Comparison of ENCODE assay signal across 8 mouse cellular contexts in the genomic region with DNA sequence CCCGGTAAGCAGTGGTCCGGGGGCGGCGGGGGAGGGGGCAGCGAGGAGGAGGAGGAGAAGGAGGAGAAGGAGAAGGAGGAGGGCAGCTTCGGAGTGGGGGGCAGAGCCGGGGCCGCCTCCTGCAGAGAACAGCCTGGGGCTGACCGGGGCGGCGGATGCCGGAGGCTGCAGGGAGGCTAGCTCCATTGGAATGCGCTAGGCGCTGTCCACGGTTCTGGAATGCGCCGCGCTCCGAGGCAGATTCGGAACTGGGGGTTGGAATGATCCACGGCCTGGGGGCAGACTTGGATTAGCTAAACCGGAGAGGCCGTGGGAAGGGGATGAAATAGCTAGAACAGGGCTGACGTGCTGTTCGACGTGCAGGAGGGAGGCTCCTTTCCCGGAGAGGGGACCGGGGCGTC. TPM values are rescaled to one million over a fixed set of nuclear protein-coding genes. Genes with fewer than 3 reads are reported as not detected.
A peak's percentile ranks its signal among the peaks of the same experiment; 100 is the strongest.
DNase-seq lines count a peak whose midpoint lies in the region; ATAC-seq and TF ChIP-seq lines count a peak whose summit lies in the region.

No protein-coding gene starts in this region.

- H3K9ac ChIP-seq in hindbrain, embryonic 15.5 days: peak overlapping the region; percentile 64
- H3K9ac ChIP-seq in stomach, embryonic 15.5 days: no peak overlapping the region

- no peak for TF ChIP-seq CTCF in Patski (IDR thresholded peaks at IDR 0.05)

- H3K36me3 ChIP-seq in hindbrain, embryonic 15.5 days: no peaks in the 10 kb centered on the region
- H3K36me3 ChIP-seq in stomach, embryonic 15.5 days: no peaks in the 10 kb centered on the region

- peaks cover 40% of the 10 kb centered on the region for H3K27me3 ChIP-seq in Patski
- H3K27me3 ChIP-seq in hindbrain, embryonic 15.5 days: peaks cover 20% of the 10 kb centered on the region
- peaks cover 70% of the 10 kb centered on the region for H3K27me3 ChIP-seq in stomach, embryonic 15.5 days (replicated peaks)

- H3K4me3 ChIP-seq in hindbrain, embryonic 15.5 days: peak overlapping the region; percentile 65
- peak overlapping the region; percentile 31 for H3K4me3 ChIP-seq in stomach, embryonic 15.5 days (replicated peaks)

- POLR2A ChIA-PET in Patski (lab: Charles Lee): interaction anchor here (0.6 kb wide), 1 partner anchor 65 kb away, joined by 5 read pairs; no protein-coding TSS in a partner anchor

- H3K27ac ChIP-seq in hindbrain, embryonic 15.5 days (replicated peaks): peak overlapping the region; percentile 92
- H3K27ac ChIP-seq in stomach, embryonic 15.5 days: no peak overlapping the region

- in situ Hi-C loops in Patski (cut with MboI; ENCODE audit: low pct_unique_long_range_greater_than_20kb): no loop called here

- ATAC-seq in Patski: peak; percentile 14
- ATAC-seq in hindbrain, embryonic 15.5 days (ENCODE audit: low FRiP score, low read depth): no peak; the same call in 1 of the 2 replicates
- peak; percentile 71 for ATAC-seq in megakaryocyte-erythroid progenitor cell, adult 5-6 weeks (replicated peaks; ENCODE audit: low FRiP score, low TSS enrichment, poor library complexity, severe bottlenecking)
- ATAC-seq in stomach, embryonic 15.5 days (ENCODE audit: insufficient read depth, low FRiP score, low read depth): peak; percentile 63; the same call in 1 of the 2 replicates
- no peak for ATAC-seq in monocyte, adult 5-6 weeks (replicated peaks; ENCODE audit: insufficient number of reproducible peaks, low FRiP score, low TSS enrichment, poor library complexity, severe bottlenecking)

- intact Hi-C loops in left cerebral cortex, postnatal 25 days (cut with DNase I): loop anchor here (1.0 to 2.0 kb wide), 4 partner anchors 26 to 320 kb away; partner anchors contain the start of gene Ncoa5

- under 1% methylated on average over 29 of the region's 29 CpGs for WGBS in hindbrain, embryonic 15.5 days
- 1% methylated on average over 28 of the region's 29 CpGs for WGBS in stomach, embryonic 15.5 days

- H3K4me1 ChIP-seq in hindbrain, embryonic 15.5 days (replicated peaks): peaks cover 79% of the 10 kb centered on the region
- peaks cover 11% of the 10 kb centered on the region for H3K4me1 ChIP-seq in stomach, embryonic 15.5 days

- no peak for DNase-seq in Patski (ENCODE audit: low read depth, low spot score)
- DNase-seq in c-Kit-positive CD71-positive TER-119-negative erythroid progenitor cells, embryonic 14.5 days (ENCODE audit: low read depth): peak; percentile 29
- peak; percentile 58 to 64 for DNase-seq in frontal cortex, postnatal 36 days (ENCODE audit: low spot score in 2 of 2)
- peak; percentile 54 to 56 for DNase-seq in left cerebral cortex, postnatal 25 days (ENCODE audit: low spot score in 2 of 2)

- peak overlapping the region; percentile 86 for H3K4me2 ChIP-seq in hindbrain, embryonic 15.5 days
- H3K4me2 ChIP-seq in stomach, embryonic 15.5 days: peak overlapping the region; percentile 63

- CTCF ChIA-PET in Patski (lab: Charles Lee): no interaction called here

- H3K9me3 ChIP-seq in hindbrain, embryonic 15.5 days: no peaks in the 10 kb centered on the region
- no peaks in the 10 kb centered on the region for H3K9me3 ChIP-seq in stomach, embryonic 15.5 days

RNA-seq across cellular contexts. Expression of gene Slc12a5, which starts 7.8 kb away (rescaled TPM):
- polyA plus RNA-seq in Patski (2021): 3.9 TPM
- 55.2 and 60.5 TPM in 2 replicates for polyA plus RNA-seq in hindbrain, embryonic 15.5 days (2015; fragmentation: Nextera tagmentation; extraction: Ambion mirVana)
- total RNA-seq in left cerebral cortex, postnatal 25 days (2021): 100 to 1,000 TPM; 546 to 551 TPM
- 0.35 TPM in 1 of 2 replicates, not detected in the other for total RNA-seq in megakaryocyte-erythroid progenitor cell, adult 5-6 weeks (2014; fragmentation: Nextera tagmentation)
- total RNA-seq in megakaryocyte-erythroid progenitor cell, adult 5-6 weeks (2017): 0.34 and 0.61 TPM in 2 replicates
- polyA plus RNA-seq in stomach, embryonic 15.5 days (2015; fragmentation: Nextera tagmentation; extraction: Ambion mirVana): 1.0 and 1.4 TPM in 2 replicates
- total RNA-seq in monocyte, adult 5-6 weeks (2017): 0.11 to 1.7 TPM (median 0.29 TPM) in 3 replicates

RNA-seq across cellular contexts. Expression of gene Mmp9, which starts 27.9 kb away (rescaled TPM):
- 0.12 TPM for polyA plus RNA-seq in Patski (2021)
- polyA plus RNA-seq in hindbrain, embryonic 15.5 days (2015; fragmentation: Nextera tagmentation; extraction: Ambion mirVana): 27.0 and 37.2 TPM in 2 replicates
- 1 to 10 TPM; 1.9 to 2.0 TPM for total RNA-seq in left cerebral cortex, postnatal 25 days (2021)
- total RNA-seq in megakaryocyte-erythroid progenitor cell, adult 5-6 weeks (2014; fragmentation: Nextera tagmentation): 7.1 TPM in 1 of 2 replicates, not detected in the other
- total RNA-seq in megakaryocyte-erythroid progenitor cell, adult 5-6 weeks (2017): 0.65 and 2.0 TPM in 2 replicates
- 5.3 and 6.2 TPM in 2 replicates for polyA plus RNA-seq in stomach, embryonic 15.5 days (2015; fragmentation: Nextera tagmentation; extraction: Ambion mirVana)
- total RNA-seq in monocyte, adult 5-6 weeks (2017): 1.7 to 19.4 TPM (median 15.0 TPM) in 3 replicates

RNA-seq across cellular contexts. Expression of gene Zfp335, which starts 56.9 kb away (rescaled TPM):
- 19.0 TPM for polyA plus RNA-seq in Patski (2021)
- polyA plus RNA-seq in hindbrain, embryonic 15.5 days (2015; fragmentation: Nextera tagmentation; extraction: Ambion mirVana): 13.7 and 18.3 TPM in 2 replicates
- total RNA-seq in left cerebral cortex, postnatal 25 days (2021): 10 to 100 TPM; 24.3 TPM
- total RNA-seq in megakaryocyte-erythroid progenitor cell, adult 5-6 weeks (2014; fragmentation: Nextera tagmentation): 23.5 and 27.2 TPM in 2 replicates
- 5.8 and 8.6 TPM in 2 replicates for total RNA-seq in megakaryocyte-erythroid progenitor cell, adult 5-6 weeks (2017)
- polyA plus RNA-seq in stomach, embryonic 15.5 days (2015; fragmentation: Nextera tagmentation; extraction: Ambion mirVana): 10.6 and 12.1 TPM in 2 replicates
- 9.1 to 21.0 TPM (median 12.5 TPM) in 3 replicates for total RNA-seq in monocyte, adult 5-6 weeks (2017)

Comparison
In these comparisons a context has a peak if more than half of its experiments do, and no peak if none do; other contexts are left out.
1. ATAC-seq: peak in Patski (single experiment), megakaryocyte-erythroid progenitor cell, adult 5-6 weeks (single experiment) and stomach, embryonic 15.5 days (single experiment); none in hindbrain, embryonic 15.5 days (single experiment) and monocyte, adult 5-6 weeks (single experiment).
2. RNA of gene Slc12a5, which starts 7.8 kb away (total RNA-seq): 546 to 551 TPM in left cerebral cortex, postnatal 25 days; 0.11 to 1.7 TPM in monocyte, adult 5-6 weeks and 0.34 to 0.61 TPM in megakaryocyte-erythroid progenitor cell, adult 5-6 weeks; every median in the first group is over 100 times any median in the second.